Mouse (Mus musculus): Measurements from ENCODE around the gene Pkhd1.
"Not testable (repeated sequence)": the region's sequence is repeated elsewhere in the genome, so short reads cannot be mapped to it uniquely, and the experiment has no call there.

The Pkhd1 gene

GRCm38 (mm10) chr1:20481843-20482242 is 136.0 kb downstream of the Pkhd1 start:
- no peak for DNase-seq

- no peak for DNase-seq
These were observed 139.2 kb downstream of the Pkhd1 start for GRCm38 (mm10) chr1:20478695-20479094.

- DNase-seq, result no peak
These were observed 139.6 kb downstream of the Pkhd1 start for GRCm38 (mm10) chr1:20478266-20478659.

- peak; percentile 78 for DNase-seq
These were observed 140.2 kb downstream of the Pkhd1 start for GRCm38 (mm10) chr1:20477561-20478265.

GRCm38 (mm10) chr1:20470770-20471169 is 147.1 kb downstream of the Pkhd1 start:
- DNase-seq, result no peak

- DNase-seq, result no peak
These were observed 147.5 kb downstream of the Pkhd1 start for GRCm38 (mm10) chr1:20470317-20470716.

GRCm38 (mm10) chr1:20466481-20466880 is 151.4 kb downstream of the Pkhd1 start:
- no peak for DNase-seq

- no peak for DNase-seq
These were observed 163.2 kb downstream of the Pkhd1 start for GRCm38 (mm10) chr1:20454621-20455020.

- DNase-seq, result peak; percentile 29
These were observed 167.8 kb downstream of the Pkhd1 start for GRCm38 (mm10) chr1:20450074-20450473.

GRCm38 (mm10) chr1:20432026-20432425 is 185.8 kb downstream of the Pkhd1 start:
- DNase-seq, result not testable (repeated sequence)

GRCm38 (mm10) chr1:20429056-20429394 is 188.8 kb downstream of the Pkhd1 start:
- DNase-seq, result no peak

GRCm38 (mm10) chr1:20428370-20429055 is 189.4 kb downstream of the Pkhd1 start:
- no peak for DNase-seq

GRCm38 (mm10) chr1:20409411-20409967 is 208.4 kb downstream of the Pkhd1 start:
- DNase-seq, result no peak

- no peak for DNase-seq
These were observed 219.5 kb downstream of the Pkhd1 start for GRCm38 (mm10) chr1:20398319-20398718.

GRCm38 (mm10) chr1:20364437-20364836 is 253.4 kb downstream of the Pkhd1 start:
- peak; percentile 33 for DNase-seq

GRCm38 (mm10) chr1:20344651-20345050 is 273.2 kb downstream of the Pkhd1 start:
- no peak for DNase-seq

GRCm38 (mm10) chr1:20311485-20311884 is 306.4 kb downstream of the Pkhd1 start:
- peak; percentile 70 for DNase-seq

GRCm38 (mm10) chr1:20310925-20311324 is 306.9 kb downstream of the Pkhd1 start:
- DNase-seq, result no peak

GRCm38 (mm10) chr1:20306116-20306515 is 311.7 kb downstream of the Pkhd1 start:
- no peak for DNase-seq

GRCm38 (mm10) chr1:20302943-20303578 is 314.8 kb downstream of the Pkhd1 start:
- DNase-seq, result no peak

GRCm38 (mm10) chr1:20302187-20302942 is 315.5 kb downstream of the Pkhd1 start:
- no peak for DNase-seq

GRCm38 (mm10) chr1:20301631-20302030 is 316.2 kb downstream of the Pkhd1 start:
- no peak for DNase-seq

GRCm38 (mm10) chr1:20288696-20289095 is 329.2 kb downstream of the Pkhd1 start:
- DNase-seq, result no peak
